Mouse (Mus musculus): ENCODE measurements around the gene Akr1c19. TPM values are rescaled to one million over a fixed set of nuclear protein-coding genes. Genes with fewer than 3 reads are reported as not detected.
"Not testable (repeated sequence)": the region's sequence is repeated elsewhere in the genome, so short reads cannot be mapped to it uniquely, and the experiment has no call there.

Gene Akr1c19
- polyA plus RNA-seq, 1 experiment = 24.1 TPM

- DNase-seq = peak; percentile 15
- H3K4me1 ChIP-seq (ENCODE audit: control insufficient read depth, insufficient read depth, low read length) = no peaks in the 10 kb centered on the region
- TF ChIP-seq POLR2A (IDR thresholded peaks at IDR 0.05; ENCODE audit: low read depth, low read length) = no peak
- no peak for TF ChIP-seq CTCF (conservative IDR thresholded peaks at IDR 0.05; ENCODE audit: insufficient read depth, insufficient read length, low read depth, low read length)
- WGBS = 7% methylated on average over 1 of the region's 1 CpGs
- H3K27ac ChIP-seq (ENCODE audit: insufficient read depth, low read depth, low read length) = no peak overlapping the region
- H3K27me3 ChIP-seq (replicated peaks; ENCODE audit: control insufficient read depth, insufficient read depth, low read length) = no peaks in the 10 kb centered on the region; the same call in 1 of the 2 replicates
- H3K4me3 ChIP-seq (ENCODE audit: insufficient read depth, low read depth, low read length) = no peak overlapping the region
- no peaks in the 10 kb centered on the region for H3K36me3 ChIP-seq (ENCODE audit: control insufficient read depth, insufficient read depth, low read length)
These were observed 22.2 kb upstream of the Akr1c19 start for GRCm38 (mm10) chr13:4206147-4206903.

GRCm38 (mm10) chr13:4211560-4212299, 16.8 kb upstream of the Akr1c19 start:
- WGBS = 87% methylated on average over 19 of the region's 20 CpGs
- DNase-seq = no peak
- H3K4me1 ChIP-seq (ENCODE audit: control insufficient read depth, insufficient read depth, low read length) = no peaks in the 10 kb centered on the region
- no peak overlapping the region for H3K4me3 ChIP-seq (ENCODE audit: insufficient read depth, low read depth, low read length)
- no peaks in the 10 kb centered on the region for H3K27me3 ChIP-seq (replicated peaks; ENCODE audit: control insufficient read depth, insufficient read depth, low read length)
- TF ChIP-seq CTCF (conservative IDR thresholded peaks at IDR 0.05; ENCODE audit: insufficient read depth, insufficient read length, low read depth, low read length) = no peak
- TF ChIP-seq POLR2A (IDR thresholded peaks at IDR 0.05; ENCODE audit: low read depth, low read length) = no peak
- no peaks in the 10 kb centered on the region for H3K36me3 ChIP-seq (ENCODE audit: control insufficient read depth, insufficient read depth, low read length)
- no peak overlapping the region for H3K27ac ChIP-seq (ENCODE audit: insufficient read depth, low read depth, low read length)

- TF ChIP-seq CTCF (conservative IDR thresholded peaks at IDR 0.05; ENCODE audit: insufficient read depth, insufficient read length, low read depth, low read length) (no peak), POLR2A (IDR thresholded peaks at IDR 0.05; ENCODE audit: low read depth, low read length) (no peak)
- WGBS = 80% methylated on average over 3 of the region's 3 CpGs
These were observed 16.2 kb upstream of the Akr1c19 start for GRCm38 (mm10) chr13:4212309-4212708.

GRCm38 (mm10) chr13:4215496-4215895, 13.0 kb upstream of the Akr1c19 start:
- H3K4me1 ChIP-seq (ENCODE audit: control insufficient read depth, insufficient read depth, low read length); H3K27me3 ChIP-seq (replicated peaks; ENCODE audit: control insufficient read depth, insufficient read depth, low read length); H3K27ac ChIP-seq (ENCODE audit: insufficient read depth, low read depth, low read length); H3K4me3 ChIP-seq (ENCODE audit: insufficient read depth, low read depth, low read length); H3K36me3 ChIP-seq (ENCODE audit: control insufficient read depth, insufficient read depth, low read length); DNase-seq: not testable (repeated sequence)
- 71% methylated on average over 1 of the region's 1 CpGs for WGBS

More at GRCm38 (mm10) chr13:4212309-4212708, 16.2 kb upstream of the Akr1c19 start:
- Histone ChIP-seq H3K4me3 (ENCODE audit: insufficient read depth, low read depth, low read length) (no peak overlapping the region), H3K27me3 (replicated peaks; ENCODE audit: control insufficient read depth, insufficient read depth, low read length) (no peaks in the 10 kb centered on the region), H3K4me1 (ENCODE audit: control insufficient read depth, insufficient read depth, low read length) (no peaks in the 10 kb centered on the region), H3K36me3 (ENCODE audit: control insufficient read depth, insufficient read depth, low read length) (no peaks in the 10 kb centered on the region), H3K27ac (ENCODE audit: insufficient read depth, low read depth, low read length) (no peak overlapping the region)
- no peak for DNase-seq

- H3K36me3 ChIP-seq (ENCODE audit: control insufficient read depth, insufficient read depth, low read length) = no peaks in the 10 kb centered on the region
- TF ChIP-seq POLR2A (IDR thresholded peaks at IDR 0.05; ENCODE audit: low read depth, low read length) (no peak), CTCF (conservative IDR thresholded peaks at IDR 0.05; ENCODE audit: insufficient read depth, insufficient read length, low read depth, low read length) (no peak)
- no peaks in the 10 kb centered on the region for H3K27me3 ChIP-seq (replicated peaks; ENCODE audit: control insufficient read depth, insufficient read depth, low read length)
- 85% methylated on average over 8 of the region's 8 CpGs for WGBS
- DNase-seq = no peak
- H3K4me1 ChIP-seq (ENCODE audit: control insufficient read depth, insufficient read depth, low read length) = peaks cover 3% of the 10 kb centered on the region; the same call in 1 of the 2 replicates
- no peak overlapping the region for H3K4me3 ChIP-seq (ENCODE audit: insufficient read depth, low read depth, low read length)
- no peak overlapping the region for H3K27ac ChIP-seq (ENCODE audit: insufficient read depth, low read depth, low read length)
These were observed 2.5 kb downstream of the Akr1c19 start for GRCm38 (mm10) chr13:4230841-4231623.

GRCm38 (mm10) chr13:4233135-4233534, 4.6 kb downstream of the Akr1c19 start:
- DNase-seq = no peak
- WGBS = 40% methylated on average over 1 of the region's 1 CpGs
- TF ChIP-seq POLR2A (IDR thresholded peaks at IDR 0.05; ENCODE audit: low read depth, low read length) (no peak), CTCF (conservative IDR thresholded peaks at IDR 0.05; ENCODE audit: insufficient read depth, insufficient read length, low read depth, low read length) (no peak)
- Histone ChIP-seq H3K4me3 (ENCODE audit: insufficient read depth, low read depth, low read length) (no peak overlapping the region), H3K27ac (ENCODE audit: insufficient read depth, low read depth, low read length) (peak overlapping the region; percentile 90), H3K36me3 (ENCODE audit: control insufficient read depth, insufficient read depth, low read length) (no peaks in the 10 kb centered on the region), H3K4me1 (ENCODE audit: control insufficient read depth, insufficient read depth, low read length) (peaks cover 3% of the 10 kb centered on the region; the same call in 1 of the 2 replicates), H3K27me3 (replicated peaks; ENCODE audit: control insufficient read depth, insufficient read depth, low read length) (no peaks in the 10 kb centered on the region)

Measured in kidney, adult 2 months (tissue).